Mouse (Mus musculus): ENCODE measurements around the gene Cenpv. TPM values are rescaled to one million over a fixed set of nuclear protein-coding genes. Genes with fewer than 3 reads are reported as not detected.

The Cenpv gene
- total and polyA plus RNA-seq, 3 experiments = 149 to 2,878 (median 178) TPM

DNA sequence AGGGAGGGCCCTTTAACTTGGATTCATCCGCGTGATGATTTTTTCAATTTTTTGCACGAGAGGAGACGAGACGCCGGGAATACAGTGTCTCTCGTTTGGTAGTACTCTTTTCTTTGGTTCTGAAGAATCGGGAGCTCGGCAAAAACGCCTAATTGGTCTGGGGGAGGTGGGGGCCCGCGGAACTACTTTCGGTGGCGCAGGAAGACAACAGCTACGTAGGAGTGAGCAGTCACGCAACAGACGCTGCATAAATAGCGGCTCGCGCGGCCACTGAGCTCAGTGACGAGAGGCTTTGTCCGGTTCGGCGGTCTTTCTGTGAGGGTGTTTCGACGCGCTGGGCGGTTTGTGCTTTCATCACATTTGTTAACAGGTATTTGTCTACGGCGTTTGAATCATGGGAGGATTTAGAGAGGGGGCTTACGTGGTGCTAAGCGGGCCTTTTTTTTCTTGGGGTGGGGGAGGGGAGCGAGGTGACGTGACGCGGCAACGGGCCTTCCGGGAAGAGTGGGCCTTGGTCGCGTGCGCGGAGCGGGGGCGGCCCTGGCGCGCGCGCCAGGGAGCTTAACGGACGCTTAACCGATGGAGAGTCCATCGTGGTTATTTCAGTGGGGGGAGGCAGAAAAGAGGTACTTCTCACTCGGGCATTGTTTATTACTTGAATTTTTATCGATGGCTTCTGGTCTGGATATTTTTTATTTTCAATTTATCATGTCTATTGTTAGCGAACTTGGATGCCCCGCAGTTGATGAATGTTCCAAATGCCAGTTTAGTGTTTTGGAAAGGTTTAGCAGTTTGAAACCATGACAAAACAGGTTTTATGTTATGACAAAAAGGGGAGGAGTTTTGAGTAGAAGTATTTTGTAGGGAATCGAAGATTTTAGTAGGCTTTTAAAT is 12.4 kb upstream of the Cenpv start (continued):
- TF ChIP-seq ZMIZ1 (IDR thresholded peaks at IDR 0.05; ENCODE audit: low read depth, low read length) (peak; percentile 100), ETS1 (IDR thresholded peaks at IDR 0.05; ENCODE audit: low read depth, low read length) (peak; percentile 84), MYC (IDR thresholded peaks at IDR 0.05; ENCODE audit: low read depth, low read length) (peak; percentile 77), EP300 (IDR thresholded peaks at IDR 0.05; ENCODE audit: low read depth in 1 of 2, low read length in 2 of 2) (peak; percentile 36 to 63; a peak in 3 of 4 replicates)

DNA sequence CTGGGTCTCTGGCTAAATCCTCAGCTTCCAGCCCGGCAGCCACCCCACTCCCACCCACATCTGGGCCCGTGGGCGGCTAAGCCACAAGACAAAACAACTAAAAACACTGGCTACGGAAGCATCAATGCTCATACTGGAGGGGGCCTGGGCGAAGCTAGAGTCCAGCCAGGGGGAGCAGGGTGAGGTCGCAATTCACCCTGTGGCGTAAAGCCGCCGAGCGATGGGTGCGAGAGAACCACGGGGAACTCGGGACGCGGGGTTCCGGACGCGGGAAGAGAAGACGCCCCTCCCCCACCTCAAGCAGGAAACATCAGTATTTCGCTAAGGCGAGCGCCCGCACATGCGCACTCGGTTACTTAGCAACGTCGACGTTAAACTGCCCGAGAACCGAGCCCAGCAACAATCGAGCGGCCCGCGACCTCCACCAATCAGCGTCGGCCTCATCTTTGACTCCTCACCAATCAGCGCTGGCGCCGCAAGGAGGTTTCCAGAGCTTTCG is 11.7 kb upstream of the Cenpv start, which contains the start of gene Ubb:
TSS of gene Ubb (plus strand) at position 445 of the 499 bp plus-strand sequence.
- peak; percentile 66; the same call in 1 of the 2 replicates for TF ChIP-seq E2F4 (IDR thresholded peaks at IDR 0.05; ENCODE audit: borderline replicate concordance, low read depth, low read length)
- peak; percentile 55; the same call in 1 of the 2 replicates for TF ChIP-seq CHD2 (IDR thresholded peaks at IDR 0.05; ENCODE audit: low read length)
- TF ChIP-seq BHLHE40 (IDR thresholded peaks at IDR 0.05; ENCODE audit: borderline replicate concordance, low read depth, low read length) = no peak
- no peak for TF ChIP-seq ZKSCAN1 (IDR thresholded peaks at IDR 0.05; ENCODE audit: low read depth, low read length)
- peak; percentile 79 for TF ChIP-seq MYB (IDR thresholded peaks at IDR 0.05; ENCODE audit: low read depth, low read length)
- TF ChIP-seq NELFE (IDR thresholded peaks at IDR 0.05; ENCODE audit: low read depth, low read length) = peak; percentile 39; the same call in 1 of the 2 replicates
- TF ChIP-seq GATA1 (IDR thresholded peaks at IDR 0.05; ENCODE audit: low read depth, low read length) = no peak
- no peak for TF ChIP-seq MAZ (IDR thresholded peaks at IDR 0.05; ENCODE audit: low read depth, low read length)
- peak in 1 of 2 experiments; percentile 85; a peak in 2 of 4 replicates for TF ChIP-seq POLR2A (IDR thresholded peaks at IDR 0.05; ENCODE audit: control insufficient read depth in 1 of 2, insufficient read depth in 1 of 2, low read depth in 1 of 2, low read length in 2 of 2, poor library complexity in 1 of 2)
- TF ChIP-seq ETS1 (IDR thresholded peaks at IDR 0.05; ENCODE audit: low read depth, low read length) = 0 out of 2 replicates have a peak, but pooled peaks have one; percentile 5
- TF ChIP-seq MAX (IDR thresholded peaks at IDR 0.05; ENCODE audit: low read length) = peak; percentile 54
- TF ChIP-seq NRF1 (IDR thresholded peaks at IDR 0.05; ENCODE audit: insufficient read depth, low read depth, low read length, poor library complexity, severe bottlenecking) = peak; percentile 94
- TF ChIP-seq EP300 (IDR thresholded peaks at IDR 0.05; ENCODE audit: low read depth in 1 of 2, low read length in 2 of 2) = peak in 1 of 2 experiments; percentile 61; a peak in 1 of 4 replicates
- no peak for TF ChIP-seq ZC3H11A (IDR thresholded peaks at IDR 0.05; ENCODE audit: low read depth, low read length)
- no peak for TF ChIP-seq CHD1 (IDR thresholded peaks at IDR 0.05; ENCODE audit: low read depth, low read length)
- peak; percentile 54; the same call in 1 of the 2 replicates for TF ChIP-seq TCF12 (IDR thresholded peaks at IDR 0.05; ENCODE audit: low read depth, low read length)
- Histone ChIP-seq H3K4me3 (ENCODE audit: control insufficient read depth in 1 of 2, insufficient read depth in 1 of 2, low read depth in 2 of 2, low read length in 2 of 2) (peak within 1 kb of the TSS; percentile 84 to 88), H3K27ac (ENCODE audit: control insufficient read depth, low read depth, low read length) (peak within 1 kb of the TSS; percentile 94), H3K36me3 (ENCODE audit: control insufficient read depth in 1 of 2, insufficient read depth in 2 of 2, low read length in 2 of 2) (peaks cover 10 to 23% of the 10 kb centered on the region in 2 experiments), H3K9me3 (replicated peaks; ENCODE audit: insufficient read depth, low read length) (no peaks in the 10 kb centered on the region), H3K79me2 (ENCODE audit: control insufficient read depth, insufficient read depth, low read length, poor library complexity) (peaks cover 27% of the 10 kb centered on the region), H3K27me3 (ENCODE audit: control insufficient read depth in 1 of 2, insufficient read depth in 2 of 2, low read length in 2 of 2) (no peaks in the 10 kb centered on the region), H3K4me1 (ENCODE audit: control insufficient read depth in 1 of 2, insufficient read depth in 2 of 2, low read length in 2 of 2) (peaks cover 0 to 14% of the 10 kb centered on the region in 2 experiments; a peak in 3 of 4 replicates), H3K9ac (ENCODE audit: control insufficient read depth, low read depth, low read length, poor library complexity, severe bottlenecking) (peak within 1 kb of the TSS; percentile 90)
- peak; percentile 100 for DNase-seq (ENCODE audit: low read depth, low spot score)

Data from MEL (cell line).